Mouse (Mus musculus) myocyte (in vitro differentiated cells): ENCODE data around the gene Lmnb2.

Source experiments
- CEBPB ChIP-seq: IDR thresholded peaks from 2 replicates; pipeline ENCODE4 v1.6.1; 2011; ENCODE audit warnings: mild to moderate bottlenecking, moderate library complexity; ENCODE audit not compliant: poor library complexity, insufficient read depth, severe bottlenecking
- E2F4 ChIP-seq: IDR thresholded peaks from one replicate; pipeline ENCODE4 v1.6.1; 2011; ENCODE audit warnings: mild to moderate bottlenecking, control low read depth, moderate library complexity; ENCODE audit not compliant: insufficient read depth
- MAX ChIP-seq: IDR thresholded peaks from one replicate; pipeline ENCODE4 v1.6.1; 2011; ENCODE audit warnings: low read depth, mild to moderate bottlenecking, control low read depth
- MYOD1 ChIP-seq, 3 experiments: IDR thresholded peaks; one replicate each; pipeline ENCODE4 v1.6.1; 2011; ENCODE audit warnings: control low read depth in 2 of 3, low read depth in 2 of 3, mild to moderate bottlenecking in 2 of 3, moderate library complexity in 1 of 3; ENCODE audit not compliant: insufficient read length in 2 of 3, control insufficient read depth in 1 of 3
- MYOG ChIP-seq, 3 experiments: IDR thresholded peaks; one replicate each; pipeline ENCODE4 v1.6.1; 2011; ENCODE audit warnings: control low read depth in 2 of 3, low read depth in 2 of 3, mild to moderate bottlenecking in 2 of 3; ENCODE audit not compliant: insufficient read length in 2 of 3, control insufficient read depth in 1 of 3, insufficient read depth in 1 of 3
- POLR2A ChIP-seq: IDR thresholded peaks from one replicate; pipeline ENCODE4 v1.6.1; 2011; ENCODE audit warnings: low read depth, mild to moderate bottlenecking, control low read depth, moderate library complexity; ENCODE audit not compliant: insufficient read length
- POLR2AphosphoS2 ChIP-seq: IDR thresholded peaks from one replicate; pipeline ENCODE4 v1.6.1; 2011; ENCODE audit warnings: low read depth, control low read depth; ENCODE audit not compliant: insufficient read length
- REST ChIP-seq: IDR thresholded peaks from one replicate; pipeline ENCODE4 v1.6.1; 2011; ENCODE audit warnings: mild to moderate bottlenecking, control low read depth, moderate library complexity; ENCODE audit not compliant: insufficient read depth, insufficient read length
- SRF ChIP-seq: IDR thresholded peaks from one replicate; pipeline ENCODE4 v1.6.1; 2011; ENCODE audit warnings: low read depth; ENCODE audit not compliant: control insufficient read depth, insufficient read length
- TCF12 ChIP-seq: IDR thresholded peaks from one replicate; pipeline ENCODE4 v1.6.1; 2011; ENCODE audit warnings: mild to moderate bottlenecking, control low read depth; ENCODE audit not compliant: poor library complexity, insufficient read depth, severe bottlenecking
- TCF3 ChIP-seq: IDR thresholded peaks from one replicate; pipeline ENCODE4 v1.6.1; 2011; ENCODE audit warnings: low read depth, control low read depth; ENCODE audit not compliant: insufficient read length
- USF1 ChIP-seq: IDR thresholded peaks from one replicate; pipeline ENCODE4 v1.6.1; 2011; ENCODE audit warnings: low read depth, mild to moderate bottlenecking, control low read depth, moderate library complexity

- no peak for TF ChIP-seq POLR2A
- TF ChIP-seq POLR2AphosphoS2, result peak; percentile 54
- no peak for TF ChIP-seq USF1
- no peak for TF ChIP-seq E2F4
- TF ChIP-seq MAX, result no peak
- no peak for TF ChIP-seq TCF12
- TF ChIP-seq SRF, result no peak
- TF ChIP-seq MYOD1 (IDR thresholded peaks at IDR 0.05; ENCODE audit: control insufficient read depth in 1 of 3, insufficient read length in 2 of 3, low read depth in 2 of 3), result no peak
- no peak for TF ChIP-seq CEBPB
- TF ChIP-seq MYOG (IDR thresholded peaks at IDR 0.05; ENCODE audit: control insufficient read depth in 1 of 3, insufficient read depth in 1 of 3, insufficient read length in 2 of 3, low read depth in 2 of 3), result no peak
- TF ChIP-seq REST, result no peak
- TF ChIP-seq TCF3, result no peak
These were observed 18.3 kb downstream of the Lmnb2 start for GRCm38 (mm10) chr10:80899591-80900317.
